Mouse (Mus musculus): ENCODE measurements around the gene Ttbk2. TPM values are rescaled to one million over a fixed set of nuclear protein-coding genes. Genes with fewer than 3 reads are reported as not detected.

Gene Ttbk2
- total RNA-seq, 2 experiments from 2014 or later: 6.7 to 6.9 TPM

Other genes starting within 250 kb of the Ttbk2 start
- gene Haus2, start 241.2 kb downstream of the Ttbk2 start, total RNA-seq (2021): 1 to 10 TPM; 5.0 to 7.2 TPM
- gene Lrrc57, start 241.1 kb downstream of the Ttbk2 start, total RNA-seq (2021): 10 to 100 TPM; 10.3 to 11.0 TPM
- 1 to 10 TPM; 3.6 to 3.9 TPM for gene Stard9, start 221.5 kb downstream of the Ttbk2 start, total RNA-seq (2021)
- 1 to 10 TPM; 5.3 to 5.6 TPM for gene Cdan1, start 476 bp downstream of the Ttbk2 start, total RNA-seq (2021)
- 10 to 100 TPM; 20.1 to 26.0 TPM for gene Ubr1, start 120.1 kb upstream of the Ttbk2 start, total RNA-seq (2021)
- 1 to 10 TPM; 2.4 to 4.1 TPM for gene Tmem62, start 126.4 kb upstream of the Ttbk2 start, total RNA-seq (2021)
- 10 to 100 TPM; 16.5 to 19.3 TPM for gene Ccndbp1, start 157.8 kb upstream of the Ttbk2 start, total RNA-seq (2021)
- gene Epb42, start 186.5 kb upstream of the Ttbk2 start, total RNA-seq (2021): not detected
- gene Tgm5, start 235.2 kb upstream of the Ttbk2 start, total RNA-seq (2021): not detected